Mouse (Mus musculus): ENCODE results near the gene Slc25a48. TPM values are rescaled to one million over a fixed set of nuclear protein-coding genes. Genes with fewer than 3 reads are reported as not detected.

Slc25a48 gene
- polyA plus RNA-seq, 2 experiments, result 0.74 to 0.77 TPM

- no peak for TF ChIP-seq POLR2A (IDR thresholded peaks at IDR 0.05; ENCODE audit: borderline replicate concordance, extremely low read depth, insufficient read depth, insufficient read length)
- Histone ChIP-seq H3K4me1 (ENCODE audit: control insufficient read depth, insufficient read depth, low read length) (peaks cover 3% of the 10 kb centered on the region; the same call in 1 of the 2 replicates), H3K4me3 (replicated peaks; ENCODE audit: low read length) (no peak overlapping the region), H3K27me3 (ENCODE audit: control insufficient read depth, insufficient read depth, low read length) (no peaks in the 10 kb centered on the region), H3K9me3 (ENCODE audit: control insufficient read depth, low read length) (no peaks in the 10 kb centered on the region), H3K27ac (replicated peaks; ENCODE audit: low read depth, low read length) (no peak overlapping the region), H3K36me3 (ENCODE audit: control insufficient read depth, insufficient read depth, low read length) (no peaks in the 10 kb centered on the region), H3K4me2 (replicated peaks; ENCODE audit: low read depth, low read length, severe bottlenecking) (no peak overlapping the region), H3K9ac (ENCODE audit: low read depth, low read length, severe bottlenecking) (no peak overlapping the region)
- WGBS, result 78% methylated on average over 5 of the region's 5 CpGs
- ATAC-seq (ENCODE audit: low FRiP score, low read depth), result no peak
- DNase-seq (ENCODE audit: low spot score), result no peak
These were observed 38.6 kb downstream of the Slc25a48 start for GRCm38 (mm10) chr13:56476790-56477189.

GRCm38 (mm10) chr13:56477271-56477670 lies 39.1 kb downstream of the Slc25a48 start:
- ATAC-seq (ENCODE audit: low FRiP score, low read depth) (no peak), DNase-seq (ENCODE audit: low spot score) (no peak)
- WGBS, result 43% methylated on average over 6 of the region's 6 CpGs
- H3K27ac ChIP-seq (replicated peaks; ENCODE audit: low read depth, low read length), result no peak overlapping the region
- no peak overlapping the region for H3K9ac ChIP-seq (ENCODE audit: low read depth, low read length, severe bottlenecking)
- H3K36me3 ChIP-seq (ENCODE audit: control insufficient read depth, insufficient read depth, low read length), result no peaks in the 10 kb centered on the region
- TF ChIP-seq POLR2A (IDR thresholded peaks at IDR 0.05; ENCODE audit: borderline replicate concordance, extremely low read depth, insufficient read depth, insufficient read length), result no peak
- no peaks in the 10 kb centered on the region for H3K9me3 ChIP-seq (ENCODE audit: control insufficient read depth, low read length)
- no peaks in the 10 kb centered on the region for H3K27me3 ChIP-seq (ENCODE audit: control insufficient read depth, insufficient read depth, low read length)
- no peaks in the 10 kb centered on the region for H3K4me1 ChIP-seq (ENCODE audit: control insufficient read depth, insufficient read depth, low read length)
- no peak overlapping the region for H3K4me3 ChIP-seq (replicated peaks; ENCODE audit: low read length)
- H3K4me2 ChIP-seq (replicated peaks; ENCODE audit: low read depth, low read length, severe bottlenecking), result no peak overlapping the region

- no peak overlapping the region for H3K27ac ChIP-seq (replicated peaks; ENCODE audit: low read depth, low read length)
- ATAC-seq (ENCODE audit: low FRiP score, low read depth) (no peak), DNase-seq (ENCODE audit: low spot score) (no peak)
- no peak overlapping the region for H3K4me2 ChIP-seq (replicated peaks; ENCODE audit: low read depth, low read length, severe bottlenecking)
- H3K9ac ChIP-seq (ENCODE audit: low read depth, low read length, severe bottlenecking), result no peak overlapping the region
- 80% methylated on average over 6 of the region's 6 CpGs for WGBS
- no peak overlapping the region for H3K4me3 ChIP-seq (replicated peaks; ENCODE audit: low read length)
- TF ChIP-seq POLR2A (IDR thresholded peaks at IDR 0.05; ENCODE audit: borderline replicate concordance, extremely low read depth, insufficient read depth, insufficient read length), result no peak
- no peaks in the 10 kb centered on the region for H3K9me3 ChIP-seq (ENCODE audit: control insufficient read depth, low read length)
- H3K27me3 ChIP-seq (ENCODE audit: control insufficient read depth, insufficient read depth, low read length), result no peaks in the 10 kb centered on the region
- H3K36me3 ChIP-seq (ENCODE audit: control insufficient read depth, insufficient read depth, low read length), result no peaks in the 10 kb centered on the region
- no peaks in the 10 kb centered on the region for H3K4me1 ChIP-seq (ENCODE audit: control insufficient read depth, insufficient read depth, low read length)
These were observed 39.9 kb downstream of the Slc25a48 start for GRCm38 (mm10) chr13:56478027-56478426.

GRCm38 (mm10) chr13:56482146-56482545 lies 44.0 kb downstream of the Slc25a48 start, which contains the start of gene Il9:
Gene Il9, minus strand, starts transcription at chr13:56482246.
- TF ChIP-seq POLR2A (IDR thresholded peaks at IDR 0.05; ENCODE audit: borderline replicate concordance, extremely low read depth, insufficient read depth, insufficient read length), result no peak
- H3K27ac ChIP-seq (replicated peaks; ENCODE audit: low read depth, low read length), result no peak within 1 kb of the TSS
- WGBS, result 78% methylated on average over 3 of the region's 3 CpGs
- ATAC-seq (ENCODE audit: low FRiP score, low read depth), result no peak
- no peak for DNase-seq (ENCODE audit: low spot score)
- H3K4me1 ChIP-seq (ENCODE audit: control insufficient read depth, insufficient read depth, low read length), result no peaks in the 10 kb centered on the region
- H3K9me3 ChIP-seq (ENCODE audit: control insufficient read depth, low read length), result no peaks in the 10 kb centered on the region
- H3K9ac ChIP-seq (ENCODE audit: low read depth, low read length, severe bottlenecking), result no peak within 1 kb of the TSS
- no peak within 1 kb of the TSS for H3K4me3 ChIP-seq (replicated peaks; ENCODE audit: low read length)
- H3K36me3 ChIP-seq (ENCODE audit: control insufficient read depth, insufficient read depth, low read length), result no peaks in the 10 kb centered on the region
- H3K27me3 ChIP-seq (ENCODE audit: control insufficient read depth, insufficient read depth, low read length), result no peaks in the 10 kb centered on the region
- H3K4me2 ChIP-seq (replicated peaks; ENCODE audit: low read depth, low read length, severe bottlenecking), result no peak within 1 kb of the TSS

- no peak for ATAC-seq (ENCODE audit: low FRiP score, low read depth)
- no peaks in the 10 kb centered on the region for H3K4me1 ChIP-seq (ENCODE audit: control insufficient read depth, insufficient read depth, low read length)
These were observed 49.9 kb downstream of the Slc25a48 start for GRCm38 (mm10) chr13:56488012-56488411.

GRCm38 (mm10) chr13:56494440-56494839 lies 56.3 kb downstream of the Slc25a48 start:
- Histone ChIP-seq H3K27me3 (ENCODE audit: control insufficient read depth, insufficient read depth, low read length) (no peaks in the 10 kb centered on the region), H3K4me2 (replicated peaks; ENCODE audit: low read depth, low read length, severe bottlenecking) (no peak overlapping the region), H3K27ac (replicated peaks; ENCODE audit: low read depth, low read length) (no peak overlapping the region), H3K9ac (ENCODE audit: low read depth, low read length, severe bottlenecking) (no peak overlapping the region), H3K36me3 (ENCODE audit: control insufficient read depth, insufficient read depth, low read length) (no peaks in the 10 kb centered on the region), H3K9me3 (ENCODE audit: control insufficient read depth, low read length) (no peaks in the 10 kb centered on the region), H3K4me1 (ENCODE audit: control insufficient read depth, insufficient read depth, low read length) (no peaks in the 10 kb centered on the region), H3K4me3 (replicated peaks; ENCODE audit: low read length) (no peak overlapping the region)
- WGBS, result 72% methylated on average over 3 of the region's 3 CpGs
- ATAC-seq (ENCODE audit: low FRiP score, low read depth) (no peak), DNase-seq (ENCODE audit: low spot score) (no peak)
- TF ChIP-seq POLR2A (IDR thresholded peaks at IDR 0.05; ENCODE audit: borderline replicate concordance, extremely low read depth, insufficient read depth, insufficient read length), result no peak

More at GRCm38 (mm10) chr13:56488012-56488411, 49.9 kb downstream of the Slc25a48 start:
- Histone ChIP-seq H3K4me2 (replicated peaks; ENCODE audit: low read depth, low read length, severe bottlenecking) (no peak overlapping the region), H3K4me3 (replicated peaks; ENCODE audit: low read length) (no peak overlapping the region), H3K36me3 (ENCODE audit: control insufficient read depth, insufficient read depth, low read length) (no peaks in the 10 kb centered on the region), H3K9ac (ENCODE audit: low read depth, low read length, severe bottlenecking) (no peak overlapping the region), H3K27ac (replicated peaks; ENCODE audit: low read depth, low read length) (no peak overlapping the region), H3K27me3 (ENCODE audit: control insufficient read depth, insufficient read depth, low read length) (no peaks in the 10 kb centered on the region), H3K9me3 (ENCODE audit: control insufficient read depth, low read length) (no peaks in the 10 kb centered on the region)
- no peak for TF ChIP-seq POLR2A (IDR thresholded peaks at IDR 0.05; ENCODE audit: borderline replicate concordance, extremely low read depth, insufficient read depth, insufficient read length)
- WGBS, result 68% methylated on average over 5 of the region's 5 CpGs
- no peak for DNase-seq (ENCODE audit: low spot score)

Data from limb, embryonic 14.5 days (tissue).